Mouse (Mus musculus) G1E (cell line): Measurements from ENCODE around the gene Enox2.

Experiments used
- CTCF ChIP-seq: IDR thresholded peaks from 2 replicates; pipeline ENCODE4 v1.5.1; 2012; ENCODE audit warnings: low read depth, low read length, inconsistent platforms, mixed read lengths
- TAL1 ChIP-seq: conservative IDR thresholded peaks from 2 replicates; pipeline ENCODE4 v1.6.1; 2012; ENCODE audit warnings: low read depth, low read length, inconsistent platforms, mixed read lengths

DNA sequence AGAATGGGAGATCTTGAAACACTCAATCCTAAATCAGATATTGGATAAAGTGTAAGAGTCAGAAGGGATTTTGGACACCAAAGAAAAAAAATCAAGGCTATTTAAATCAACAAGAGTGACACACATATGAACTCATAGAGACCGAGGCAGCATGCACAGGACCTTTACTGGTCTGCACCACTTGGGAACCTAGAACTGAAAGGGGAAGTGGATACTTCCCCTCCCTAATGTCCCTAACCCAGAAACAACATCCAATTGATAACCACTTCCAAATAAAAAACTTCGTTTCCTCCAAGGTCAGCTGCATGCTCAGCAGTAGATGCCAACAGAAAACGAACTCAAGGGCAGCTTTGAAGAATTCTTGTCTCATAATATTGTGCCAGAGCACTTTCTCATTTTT, 171.6 kb downstream of the Enox2 start:
- TF ChIP-seq CTCF (no peak), TAL1 (no peak)
